ENCODE assay signal across 9 mouse cellular contexts in the genomic region with DNA sequence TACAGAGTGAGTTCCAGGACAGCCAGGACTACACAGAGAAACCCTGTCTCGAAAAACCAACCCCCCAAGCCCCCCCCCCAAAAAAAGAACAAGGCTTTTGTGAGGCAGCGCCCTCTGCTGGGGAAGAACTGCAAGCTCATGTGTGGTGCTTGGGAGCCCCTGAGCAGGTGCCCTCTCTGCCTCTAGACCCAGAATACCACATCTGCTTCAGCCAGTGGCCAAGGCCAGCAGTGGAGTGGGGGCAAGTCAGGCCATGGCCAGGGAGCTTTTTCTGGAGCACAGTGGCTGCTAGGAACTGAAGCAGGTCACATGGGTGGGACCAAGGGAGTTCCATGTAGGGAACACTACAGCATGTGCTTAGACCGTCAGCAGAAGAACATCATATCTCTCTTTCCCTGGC. TPM values are rescaled to one million over a fixed set of nuclear protein-coding genes. Genes with fewer than 3 reads are reported as not detected.
DNase-seq lines count a peak whose midpoint lies in the region; ATAC-seq and TF ChIP-seq lines count a peak whose summit lies in the region.
"Had no signal": no experiment of that assay in that cellular context is flagged by ENCODE, and none has a peak within 500 bp of the region (broad histone marks: within the 10 kb centered on the region; RNA-seq: fewer than 3 reads in every experiment).

No protein-coding gene starts in this region.

- ATAC-seq in hindbrain, embryonic 11.5 days (ENCODE audit: low FRiP score): no peak
- ATAC-seq in hindbrain, embryonic 16.5 days: no peak
- ATAC-seq in common myeloid progenitor, adult 5-6 weeks (replicated peaks; ENCODE audit: low read depth, poor library complexity, severe bottlenecking): 0 out of 2 replicates have a peak, but pooled peaks have one; percentile 37
- no peak for ATAC-seq in limb, embryonic 14.5 days (ENCODE audit: low FRiP score, low read depth)

- intact Hi-C loops in left cerebral cortex, postnatal 36 days (cut with DNase I): loop anchor here (2.0 kb wide), 1 partner anchor 54 kb away; no protein-coding TSS in a partner anchor

- H3K4me1 ChIP-seq in hindbrain, embryonic 11.5 days (replicated peaks; ENCODE audit: control insufficient read depth, insufficient read depth, low read length): no peaks in the 10 kb centered on the region
- H3K4me1 ChIP-seq in hindbrain, embryonic 16.5 days (ENCODE audit: control insufficient read depth, insufficient read depth, low read depth, low read length): no peaks in the 10 kb centered on the region
- H3K4me1 ChIP-seq in E14TG2a.4 (replicated peaks; ENCODE audit: low read depth, low read length): peaks cover 5% of the 10 kb centered on the region; the same call in 1 of the 2 replicates
- no peaks in the 10 kb centered on the region for H3K4me1 ChIP-seq in limb, embryonic 14.5 days (ENCODE audit: control insufficient read depth, insufficient read depth, low read length)

- no peaks in the 10 kb centered on the region for H3K27me3 ChIP-seq in hindbrain, embryonic 11.5 days (ENCODE audit: control insufficient read depth, insufficient read depth, low read length)
- no peaks in the 10 kb centered on the region for H3K27me3 ChIP-seq in hindbrain, embryonic 16.5 days (replicated peaks; ENCODE audit: control insufficient read depth, insufficient read depth, low read length)
- peaks cover 10% of the 10 kb centered on the region; the same call in 1 of the 2 replicates for H3K27me3 ChIP-seq in E14TG2a.4 (ENCODE audit: insufficient read depth, low read length)
- H3K27me3 ChIP-seq in limb, embryonic 14.5 days (ENCODE audit: control insufficient read depth, insufficient read depth, low read length): no peaks in the 10 kb centered on the region

- no peaks in the 10 kb centered on the region for H3K36me3 ChIP-seq in hindbrain, embryonic 11.5 days (ENCODE audit: control insufficient read depth, insufficient read depth, low read length)
- H3K36me3 ChIP-seq in hindbrain, embryonic 16.5 days (ENCODE audit: control insufficient read depth, insufficient read depth, low read length): no peaks in the 10 kb centered on the region
- no peaks in the 10 kb centered on the region for H3K36me3 ChIP-seq in E14TG2a.4 (ENCODE audit: insufficient read depth, low read length)
- H3K36me3 ChIP-seq in limb, embryonic 14.5 days (ENCODE audit: control insufficient read depth, insufficient read depth, low read length): no peaks in the 10 kb centered on the region

- no peak overlapping the region for H3K27ac ChIP-seq in hindbrain, embryonic 11.5 days (ENCODE audit: low read depth, low read length)
- no peak overlapping the region for H3K27ac ChIP-seq in hindbrain, embryonic 16.5 days (ENCODE audit: low read depth, low read length)
- no peak overlapping the region for H3K27ac ChIP-seq in limb, embryonic 14.5 days (replicated peaks; ENCODE audit: low read depth, low read length)

- H3K9me3 ChIP-seq in hindbrain, embryonic 11.5 days (ENCODE audit: control insufficient read depth, low read length): no peaks in the 10 kb centered on the region
- no peaks in the 10 kb centered on the region for H3K9me3 ChIP-seq in hindbrain, embryonic 16.5 days (ENCODE audit: control insufficient read depth, low read length)
- no peaks in the 10 kb centered on the region for H3K9me3 ChIP-seq in E14TG2a.4 (ENCODE audit: low read length)
- H3K9me3 ChIP-seq in limb, embryonic 14.5 days (ENCODE audit: control insufficient read depth, low read length): no peaks in the 10 kb centered on the region

- WGBS in hindbrain, embryonic 11.5 days: 36% methylated on average over 3 of the region's 3 CpGs
- WGBS in hindbrain, embryonic 16.5 days: 25% methylated on average over 3 of the region's 3 CpGs
- WGBS in limb, embryonic 14.5 days: 36% methylated on average over 3 of the region's 3 CpGs

- TF ChIP-seq CTCF in E14TG2a.4 (conservative IDR thresholded peaks at IDR 0.05; ENCODE audit: low read length): peak; percentile 26

- H3K9ac ChIP-seq in hindbrain, embryonic 11.5 days (ENCODE audit: low read depth, low read length): no peak overlapping the region
- H3K9ac ChIP-seq in hindbrain, embryonic 16.5 days (ENCODE audit: low read depth, low read length): no peak overlapping the region
- H3K9ac ChIP-seq in limb, embryonic 14.5 days (ENCODE audit: low read depth, low read length, severe bottlenecking): no peak overlapping the region

- TF ChIP-seq POLR2A in limb, embryonic 14.5 days (IDR thresholded peaks at IDR 0.05; ENCODE audit: borderline replicate concordance, extremely low read depth, insufficient read depth, insufficient read length): no peak

- DNase-seq in hindbrain, embryonic 11.5 days (ENCODE audit: low spot score): peak; percentile 59
- peak; percentile 9 for DNase-seq in limb, embryonic 14.5 days (ENCODE audit: low spot score)
- DNase-seq in testis, postnatal 14 days (ENCODE audit: low spot score): peak; percentile 19
- DNase-seq in cerebellum, postnatal 4 days (ENCODE audit: low spot score in 2 of 2): no peak
- DNase-seq in left cerebral cortex, postnatal 36 days (ENCODE audit: low spot score in 2 of 2): no peak

- no peak overlapping the region for H3K4me2 ChIP-seq in hindbrain, embryonic 11.5 days (replicated peaks; ENCODE audit: low read depth, low read length)
- H3K4me2 ChIP-seq in hindbrain, embryonic 16.5 days (ENCODE audit: low read length): no peak overlapping the region
- no peak overlapping the region for H3K4me2 ChIP-seq in limb, embryonic 14.5 days (replicated peaks; ENCODE audit: low read depth, low read length, severe bottlenecking)

- H3K4me3 ChIP-seq in hindbrain, embryonic 11.5 days (ENCODE audit: low read depth, low read length): no peak overlapping the region
- no peak overlapping the region for H3K4me3 ChIP-seq in hindbrain, embryonic 16.5 days (ENCODE audit: low read length)
- no peak overlapping the region for H3K4me3 ChIP-seq in E14TG2a.4 (replicated peaks; ENCODE audit: low read length)
- H3K4me3 ChIP-seq in limb, embryonic 14.5 days (replicated peaks; ENCODE audit: low read length): no peak overlapping the region

RNA-seq across cellular contexts. Expression of gene Aqp12, which starts 4.6 kb away (rescaled TPM):
- polyA plus RNA-seq in hindbrain, embryonic 11.5 days (2014; fragmentation: Nextera tagmentation; extraction: Ambion mirVana): not detected in 2 replicates
- not detected in 2 replicates for polyA plus RNA-seq in hindbrain, embryonic 16.5 days (2015; fragmentation: Nextera tagmentation; extraction: Ambion mirVana)
- not detected in 2 replicates for total RNA-seq in common myeloid progenitor, adult 5-6 weeks (2017)
- polyA plus RNA-seq in limb, embryonic 14.5 days (2012; rRNA removed): not detected in 2 replicates
- polyA plus RNA-seq in limb, embryonic 14.5 days (2014; fragmentation: Nextera tagmentation; extraction: Ambion mirVana): not detected in 2 replicates
- total RNA-seq in left cerebral cortex, postnatal 36 days (2021): not detected
- total RNA-seq: layer of hippocampus, postnatal 25 days had no signal

Comparison
In these comparisons a context has a peak if more than half of its experiments do, and no peak if none do; other contexts are left out.
1. DNase-seq: peak in hindbrain, embryonic 11.5 days (single experiment), limb, embryonic 14.5 days (single experiment) and testis, postnatal 14 days (single experiment); none in cerebellum, postnatal 4 days (0 of 2) and left cerebral cortex, postnatal 36 days (0 of 2).